Mouse (Mus musculus) MEL (cell line): Measurements from ENCODE around the gene Strap.

Experiments used
- CTCF ChIP-seq, 3 experiments: IDR thresholded peaks in 2 of 3; conservative IDR thresholded peaks in 1 of 3; 2 replicates each; pipeline ENCODE4 v1.5.1; 2011 to 2012; ENCODE audit warnings: low read length in 3 of 3, low read depth in 2 of 3, mild to moderate bottlenecking in 2 of 3, improper control_type of control experiment in 1 of 3, inconsistent platforms in 1 of 3, mixed read lengths in 1 of 3, moderate library complexity in 1 of 3; ENCODE audit not compliant: control insufficient read depth in 1 of 3, insufficient read depth in 1 of 3, poor library complexity in 1 of 3, severe bottlenecking in 1 of 3
- ELF1 ChIP-seq: IDR thresholded peaks from 2 replicates; pipeline ENCODE4 v1.6.1; 2014; ENCODE audit warnings: low read depth, mild to moderate bottlenecking, inconsistent platforms, low read length, improper control_type of control experiment, moderate library complexity
- EP300 ChIP-seq, 2 experiments: IDR thresholded peaks; 2 replicates each; pipeline ENCODE4 v1.6.1; 2011; ENCODE audit warnings: improper control_type of control experiment in 2 of 2, low read length in 2 of 2, low read depth in 1 of 2, mild to moderate bottlenecking in 1 of 2
- GABPA ChIP-seq: IDR thresholded peaks from 2 replicates; pipeline ENCODE4 v1.6.1; 2012; ENCODE audit warnings: low read depth, mild to moderate bottlenecking, inconsistent platforms, low read length, improper control_type of control experiment, moderate library complexity
- GATA1 ChIP-seq: IDR thresholded peaks from 2 replicates; pipeline ENCODE4 v1.6.1; 2011; ENCODE audit warnings: low read depth, low read length, improper control_type of control experiment
- POLR2A ChIP-seq, 2 experiments: IDR thresholded peaks; 2 replicates each; pipeline ENCODE4 v1.6.1; 2011 to 2012; ENCODE audit warnings: low read length in 2 of 2, mild to moderate bottlenecking in 2 of 2, control low read depth in 1 of 2, improper control_type of control experiment in 1 of 2, low read depth in 1 of 2, moderate library complexity in 1 of 2; ENCODE audit not compliant: control insufficient read depth in 1 of 2, insufficient read depth in 1 of 2, poor library complexity in 1 of 2
- POLR2AphosphoS2 ChIP-seq: IDR thresholded peaks from 2 replicates; pipeline ENCODE4 v1.6.1; 2011; ENCODE audit warnings: low read length, improper control_type of control experiment
- POLR2AphosphoS5 ChIP-seq: IDR thresholded peaks from 2 replicates; pipeline ENCODE4 v1.6.1; 2012; ENCODE audit warnings: low read depth, borderline replicate concordance, mild to moderate bottlenecking, inconsistent platforms, low read length, moderate library complexity, mixed read lengths
- USF2 ChIP-seq, 2 experiments: IDR thresholded peaks; 2 replicates each; pipeline ENCODE4 v1.6.1; 2011 to 2012; ENCODE audit warnings: improper control_type of control experiment in 2 of 2, low read length in 2 of 2, borderline replicate concordance in 1 of 2, inconsistent platforms in 1 of 2, low read depth in 1 of 2, mild to moderate bottlenecking in 1 of 2; ENCODE audit not compliant: insufficient read depth in 1 of 2

- TF ChIP-seq POLR2AphosphoS2 (no peak), CTCF (IDR thresholded peaks at IDR 0.05 in 2 of 3, conservative IDR thresholded peaks at IDR 0.05 in 1 of 3; ENCODE audit: control insufficient read depth in 1 of 3, insufficient read depth in 1 of 3, low read depth in 2 of 3, low read length in 3 of 3, poor library complexity in 1 of 3, severe bottlenecking in 1 of 3) (no peak), ELF1 (no peak), GATA1 (no peak), POLR2AphosphoS5 (no peak), POLR2A (IDR thresholded peaks at IDR 0.05; ENCODE audit: control insufficient read depth in 1 of 2, insufficient read depth in 1 of 2, low read depth in 1 of 2, low read length in 2 of 2, poor library complexity in 1 of 2) (no peak), GABPA (no peak), EP300 (IDR thresholded peaks at IDR 0.05; ENCODE audit: low read depth in 1 of 2, low read length in 2 of 2) (no peak), USF2 (IDR thresholded peaks at IDR 0.05; ENCODE audit: borderline replicate concordance in 1 of 2, insufficient read depth in 1 of 2, low read depth in 1 of 2, low read length in 2 of 2) (no peak)
These were observed 32.7 kb upstream of the Strap start for GRCm38 (mm10) chr6:137702186-137702585.
